Mouse (Mus musculus) kidney, embryonic 16.5 days (tissue): ENCODE results near the gene Gm49368. TPM values are rescaled to one million over a fixed set of nuclear protein-coding genes. Genes with fewer than 3 reads are reported as not detected.
"Not testable (repeated sequence)": the region's sequence is repeated elsewhere in the genome, so short reads cannot be mapped to it uniquely, and the experiment has no call there.

Source experiments
- ATAC-seq: fragments of 200-750 bp; cut with Nextera tagmentation; 2 replicates; pipeline ENCODE4 v1.8.0; 2017; ENCODE audit warnings: moderate TSS enrichment; ENCODE audit not compliant: low FRiP score, low TSS enrichment
- H3K27ac ChIP-seq: fragments of 300-500 bp; sonication (generic); 2 replicates; pipeline ENCODE4 v1.5.1; 2014; ENCODE audit warnings: low read length
- H3K27me3 ChIP-seq: fragments of 300-500 bp; sonication (generic); 2 replicates; pipeline ENCODE4 v1.6.1; 2014; ENCODE audit warnings: low read length, control low read depth, mixed read lengths; ENCODE audit not compliant: insufficient read depth
- H3K36me3 ChIP-seq: fragments of 300-500 bp; sonication (generic); 2 replicates; pipeline ENCODE4 v1.6.1; 2014; ENCODE audit warnings: low read length, control low read depth, mixed read lengths; ENCODE audit not compliant: insufficient read depth
- H3K4me1 ChIP-seq: fragments of 300-500 bp; sonication (generic); 2 replicates; pipeline ENCODE4 v1.6.1; 2014; ENCODE audit warnings: low read length, control low read depth, mixed read lengths; ENCODE audit not compliant: insufficient read depth
- H3K4me2 ChIP-seq: fragments of 300-500 bp; sonication (generic); replicated peaks from 2 replicates; pipeline ENCODE4 v1.6.1; 2014; ENCODE audit warnings: low read depth, low read length
- H3K4me3 ChIP-seq: fragments of 300-500 bp; sonication (generic); 2 replicates; pipeline ENCODE4 v1.5.1; 2014; ENCODE audit warnings: mild to moderate bottlenecking, low read length
- H3K9ac ChIP-seq: fragments of 300-500 bp; sonication (generic); replicated peaks from 2 replicates; pipeline ENCODE4 v1.6.1; 2014; ENCODE audit warnings: low read length
- H3K9me3 ChIP-seq: fragments of 300-500 bp; sonication (generic); 2 replicates; pipeline ENCODE4 v1.6.1; 2016; ENCODE audit warnings: low read length, control low read depth
- WGBS: fragments of 180-500 bp; shearing (Covaris S2); extraction: QIAGEN DNeasy Blood & Tissue Kit; methylation state at CpG from one replicate; pipeline ENCODE4 v1.1.7; 2014; 5-methylcytosine and 5-hydroxymethylcytosine counted together
- polyA plus RNA-seq: library from polyadenylated mRNA; unstranded; fragments of >200 nt; fragmentation: Nextera tagmentation; extraction: Ambion mirVana; gene quantifications from 2 replicates; pipeline ENCODE4 v1.2.1, GENCODE M21; 2015

Gm49368 gene
- not detected in 2 replicates for polyA plus RNA-seq

- Histone ChIP-seq H3K9me3 (no peaks in the 10 kb centered on the region), H3K27ac (no peak within 1 kb of the TSS), H3K4me3 (no peak within 1 kb of the TSS), H3K27me3 (no peaks in the 10 kb centered on the region), H3K4me2 (no peak within 1 kb of the TSS), H3K4me1 (no peaks in the 10 kb centered on the region), H3K36me3 (no peaks in the 10 kb centered on the region), H3K9ac (no peak within 1 kb of the TSS)
- ATAC-seq, result no peak
- WGBS, result 88% methylated on average over 7 of the region's 7 CpGs
Observed at GRCm38 (mm10) chr7:128062456-128062855, at the start of gene Gm49368, which contains the start of gene Itgam. TSS of gene Gm49368 (plus strand) at chr7:128062683. TSS of gene Itgam (plus strand) at chr7:128062640.

GRCm38 (mm10) chr7:128013116-128013515, 49.4 kb upstream of the Gm49368 start:
- 92% methylated on average over 13 of the region's 13 CpGs for whole genome bisulfite sequencing
- Histone ChIP-seq H3K27ac (no peak overlapping the region), H3K4me3 (no peak overlapping the region), H3K9ac (no peak overlapping the region), H3K27me3 (no peaks in the 10 kb centered on the region), H3K4me2 (no peak overlapping the region), H3K4me1 (no peaks in the 10 kb centered on the region), H3K36me3 (no peaks in the 10 kb centered on the region), H3K9me3 (no peaks in the 10 kb centered on the region)
- ATAC-seq, result no peak

DNA sequence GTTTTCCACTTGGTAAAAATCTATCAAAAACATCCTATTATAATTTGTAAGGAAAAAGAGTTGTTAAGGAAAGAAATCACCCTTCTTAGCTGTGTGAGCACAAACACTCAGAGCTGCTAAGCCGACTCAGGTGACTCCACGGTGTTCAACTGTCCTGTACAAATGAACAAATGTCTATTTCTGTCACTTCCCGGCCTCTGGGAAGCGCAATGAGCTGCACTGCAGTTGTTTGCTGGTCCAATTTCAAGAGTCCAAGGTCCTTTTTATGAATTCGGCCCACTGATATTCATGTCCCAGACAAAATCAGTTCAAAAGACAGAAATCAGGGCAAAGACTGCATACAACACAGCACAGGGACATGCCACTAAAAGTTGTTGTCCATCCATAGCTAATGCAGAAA, 46.3 kb upstream of the Gm49368 start:
- H3K27ac ChIP-seq, H3K9me3 ChIP-seq, H3K36me3 ChIP-seq, H3K9ac ChIP-seq, H3K4me1 ChIP-seq, H3K4me2 ChIP-seq, H3K4me3 ChIP-seq, H3K27me3 ChIP-seq, ATAC-seq: not testable (repeated sequence)
- 86% methylated on average over 5 of the region's 5 CpGs for WGBS

GRCm38 (mm10) chr7:128016650-128017049, 45.8 kb upstream of the Gm49368 start:
- Histone ChIP-seq H3K27me3 (no peaks in the 10 kb centered on the region), H3K36me3 (no peaks in the 10 kb centered on the region), H3K9ac (no peak overlapping the region), H3K4me1 (no peaks in the 10 kb centered on the region), H3K9me3 (no peaks in the 10 kb centered on the region), H3K4me3 (no peak overlapping the region), H3K27ac (no peak overlapping the region), H3K4me2 (no peak overlapping the region)
- WGBS, result 73% methylated on average over 6 of the region's 6 CpGs
- no peak for ATAC-seq

- no peak overlapping the region for H3K4me2 ChIP-seq
- H3K9ac ChIP-seq, result no peak overlapping the region
- H3K4me3 ChIP-seq, result no peak overlapping the region
- ATAC-seq, result no peak
- H3K36me3 ChIP-seq, result no peaks in the 10 kb centered on the region
- H3K4me1 ChIP-seq, result no peaks in the 10 kb centered on the region
- no peak overlapping the region for H3K27ac ChIP-seq
- WGBS, result 91% methylated on average over 3 of the region's 3 CpGs
- no peaks in the 10 kb centered on the region for H3K27me3 ChIP-seq
- H3K9me3 ChIP-seq, result no peaks in the 10 kb centered on the region
Observed at GRCm38 (mm10) chr7:128018275-128018674, 44.2 kb upstream of the Gm49368 start.

GRCm38 (mm10) chr7:128019187-128019586, 43.3 kb upstream of the Gm49368 start:
- WGBS, result 83% methylated on average over 2 of the region's 2 CpGs
- no peaks in the 10 kb centered on the region for H3K36me3 ChIP-seq
- H3K9me3 ChIP-seq, result no peaks in the 10 kb centered on the region
- H3K4me2 ChIP-seq, result no peak overlapping the region
- H3K9ac ChIP-seq, result no peak overlapping the region
- no peak for ATAC-seq
- no peaks in the 10 kb centered on the region for H3K4me1 ChIP-seq
- H3K27ac ChIP-seq, result no peak overlapping the region
- no peaks in the 10 kb centered on the region for H3K27me3 ChIP-seq
- H3K4me3 ChIP-seq, result no peak overlapping the region

- Histone ChIP-seq H3K27ac (no peak overlapping the region), H3K4me3 (no peak overlapping the region), H3K4me2 (no peak overlapping the region), H3K27me3 (no peaks in the 10 kb centered on the region), H3K4me1 (no peaks in the 10 kb centered on the region), H3K36me3 (no peaks in the 10 kb centered on the region), H3K9me3 (no peaks in the 10 kb centered on the region), H3K9ac (no peak overlapping the region)
- 61% methylated on average over 8 of the region's 8 CpGs for WGBS
- ATAC-seq, result no peak
Observed at GRCm38 (mm10) chr7:128022974-128023373, 39.5 kb upstream of the Gm49368 start.

DNA sequence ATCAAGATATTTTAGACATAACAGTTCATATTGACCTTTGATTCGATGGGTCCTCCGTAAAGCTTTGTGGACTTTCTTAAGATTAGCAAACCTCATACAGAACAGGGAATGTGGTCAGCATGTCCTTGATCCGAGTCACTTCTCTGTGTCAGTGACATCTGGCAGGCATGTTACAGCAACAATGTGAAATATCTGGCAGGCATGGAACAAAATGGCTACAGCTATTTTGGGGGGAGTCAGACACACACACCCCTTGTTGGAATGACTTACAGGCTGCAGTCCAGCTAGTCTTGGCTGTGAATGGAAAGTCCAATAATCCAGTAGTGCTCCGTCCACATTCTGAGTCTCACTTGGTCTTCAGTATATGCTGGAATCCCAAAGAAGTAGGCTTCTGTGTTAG, 38.9 kb upstream of the Gm49368 start:
- H3K9ac ChIP-seq, result no peak overlapping the region
- H3K36me3 ChIP-seq, result no peaks in the 10 kb centered on the region
- no peaks in the 10 kb centered on the region for H3K27me3 ChIP-seq
- no peak overlapping the region for H3K27ac ChIP-seq
- H3K4me2 ChIP-seq, result no peak overlapping the region
- WGBS, result 90% methylated on average over 4 of the region's 4 CpGs
- H3K4me1 ChIP-seq, result no peaks in the 10 kb centered on the region
- H3K9me3 ChIP-seq, result no peaks in the 10 kb centered on the region
- no peak for ATAC-seq
- no peak overlapping the region for H3K4me3 ChIP-seq

- no peaks in the 10 kb centered on the region for H3K27me3 ChIP-seq
- H3K9ac ChIP-seq, result no peak overlapping the region
- no peaks in the 10 kb centered on the region for H3K4me1 ChIP-seq
- no peaks in the 10 kb centered on the region for H3K9me3 ChIP-seq
- ATAC-seq, result no peak
- H3K36me3 ChIP-seq, result no peaks in the 10 kb centered on the region
- no peak overlapping the region for H3K4me2 ChIP-seq
- no peak overlapping the region for H3K27ac ChIP-seq
- H3K4me3 ChIP-seq, result no peak overlapping the region
- WGBS, result 87% methylated on average over 9 of the region's 9 CpGs
Observed at GRCm38 (mm10) chr7:128024364-128024763, 38.1 kb upstream of the Gm49368 start.

- H3K9me3 ChIP-seq, result no peaks in the 10 kb centered on the region
- no peak overlapping the region for H3K27ac ChIP-seq
- no peak overlapping the region for H3K4me2 ChIP-seq
- no peaks in the 10 kb centered on the region for H3K36me3 ChIP-seq
- 76% methylated on average over 4 of the region's 4 CpGs for whole genome bisulfite sequencing
- H3K27me3 ChIP-seq, result no peaks in the 10 kb centered on the region
- H3K4me1 ChIP-seq, result no peaks in the 10 kb centered on the region
- ATAC-seq, result no peak
- no peak overlapping the region for H3K9ac ChIP-seq
- H3K4me3 ChIP-seq, result no peak overlapping the region
Observed at GRCm38 (mm10) chr7:128024932-128025331, 37.6 kb upstream of the Gm49368 start.
